Mouse (Mus musculus) brain, embryonic 18.5 days (tissue): ENCODE results near the gene Mlip.
"Not testable (repeated sequence)": the region's sequence is repeated elsewhere in the genome, so short reads cannot be mapped to it uniquely, and the experiment has no call there.

Experiments used
- DNase-seq: peaks from one replicate; pipeline ENCODE4 v3.0.0-alpha.2; 2012; ENCODE audit warnings: low read depth, low spot score

Mlip gene

DNA sequence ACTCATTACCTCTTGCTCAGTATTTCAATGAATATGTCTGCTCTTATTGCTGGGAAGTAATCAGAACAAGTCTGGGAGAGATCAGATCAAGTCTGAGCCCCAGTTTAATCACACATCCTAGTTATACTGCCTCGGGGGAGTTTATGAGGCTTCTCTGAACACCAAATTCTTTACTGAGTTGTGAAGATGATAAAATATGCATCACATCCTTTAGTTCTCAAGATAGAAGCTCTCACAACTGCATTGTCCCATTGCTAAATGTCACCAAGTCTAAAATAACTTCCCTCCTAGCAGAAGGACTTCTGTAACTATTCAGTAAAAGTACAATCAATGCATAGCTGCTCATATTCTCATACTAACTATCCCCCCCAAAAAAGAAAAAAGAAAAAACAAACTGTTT is 154.5 kb downstream of the Mlip start:
- DNase-seq = no peak

DNA sequence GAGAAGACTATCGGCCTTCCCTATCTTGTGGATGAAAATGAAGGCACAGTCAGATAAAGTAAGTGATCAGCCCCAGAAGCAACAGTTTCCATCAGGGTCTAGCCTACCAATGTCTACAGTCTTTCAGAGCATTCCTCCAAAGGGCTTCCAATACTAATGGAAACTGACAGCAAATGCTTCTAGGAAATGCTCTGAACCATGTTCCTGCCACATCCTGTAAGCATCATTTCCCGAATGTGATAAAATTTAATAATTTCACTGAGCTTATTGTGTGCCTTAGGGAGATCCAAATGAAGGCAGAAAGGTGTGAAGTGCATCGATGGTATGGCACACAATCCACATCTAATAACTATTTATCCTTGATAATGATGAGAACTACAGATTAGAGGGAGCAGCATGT is 173.3 kb downstream of the Mlip start:
- no peak for DNase-seq

DNA sequence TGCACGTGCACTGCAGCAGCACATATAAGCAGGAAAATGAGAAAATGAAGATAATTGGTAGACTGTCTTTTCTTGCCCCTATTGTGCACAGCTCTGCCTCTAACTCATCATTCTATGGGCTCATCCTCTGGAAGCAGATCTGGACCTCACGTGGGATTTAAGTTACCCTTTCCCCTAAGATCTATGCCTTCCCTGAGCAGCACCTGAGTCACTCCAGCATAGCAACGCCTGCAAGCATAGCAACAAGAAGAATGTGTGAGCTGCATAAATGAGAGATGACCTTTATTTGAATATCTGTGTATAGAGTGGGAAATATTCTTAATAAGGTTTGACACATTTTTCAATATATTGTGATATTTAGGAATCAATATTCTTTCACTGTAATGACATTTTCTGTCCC is 176.9 kb downstream of the Mlip start:
- no peak for DNase-seq

DNA sequence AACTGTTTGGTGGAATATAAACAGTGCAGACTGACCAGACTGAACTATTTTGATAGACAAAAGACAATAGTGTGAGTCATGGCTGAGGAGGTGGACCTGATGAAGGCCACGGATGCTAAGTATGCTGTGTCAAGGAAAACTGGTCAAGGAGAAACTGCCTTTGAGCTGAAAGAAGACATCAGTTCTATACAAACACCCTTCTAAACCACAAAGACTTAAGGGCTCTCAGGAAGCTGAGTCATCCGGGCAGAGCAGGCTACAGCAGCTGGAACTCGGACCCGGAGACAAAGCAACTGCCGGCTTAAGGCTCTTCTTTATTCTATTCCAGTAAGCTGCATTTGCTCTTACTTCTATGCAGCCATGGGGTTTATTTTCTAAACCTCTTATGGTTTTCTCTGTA is 180.7 kb downstream of the Mlip start:
- no peak for DNase-seq

GRCm38 (mm10) chr9:77165877-77166276 is 186.9 kb downstream of the Mlip start:
- peak; percentile 18 for DNase-seq

DNA sequence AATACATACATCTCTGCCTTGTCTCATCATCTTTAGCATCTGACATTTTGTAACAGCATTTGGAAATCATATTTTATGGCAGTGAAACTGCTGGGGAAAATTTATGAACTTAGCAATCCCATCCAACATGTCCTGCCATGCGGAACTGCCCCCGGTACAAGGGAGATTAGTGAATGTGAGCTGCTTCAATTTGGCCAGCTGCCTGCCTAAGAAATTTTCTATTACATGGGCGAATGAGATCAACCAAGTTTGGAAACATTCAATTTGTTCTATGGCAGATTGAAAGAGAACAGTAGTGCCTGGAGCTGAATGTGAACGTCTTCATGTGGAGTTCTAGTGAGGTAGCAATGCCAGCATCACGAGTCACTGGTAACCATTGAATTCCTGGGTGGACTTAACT is 191.0 kb downstream of the Mlip start:
- no peak for DNase-seq

GRCm38 (mm10) chr9:77160277-77160926 is 192.4 kb downstream of the Mlip start:
- DNase-seq = no peak

- DNase-seq = peak; percentile 30
These were observed 204.1 kb downstream of the Mlip start for GRCm38 (mm10) chr9:77148518-77149257.

- no peak for DNase-seq
These were observed 233.0 kb downstream of the Mlip start for GRCm38 (mm10) chr9:77119735-77120134.

DNA sequence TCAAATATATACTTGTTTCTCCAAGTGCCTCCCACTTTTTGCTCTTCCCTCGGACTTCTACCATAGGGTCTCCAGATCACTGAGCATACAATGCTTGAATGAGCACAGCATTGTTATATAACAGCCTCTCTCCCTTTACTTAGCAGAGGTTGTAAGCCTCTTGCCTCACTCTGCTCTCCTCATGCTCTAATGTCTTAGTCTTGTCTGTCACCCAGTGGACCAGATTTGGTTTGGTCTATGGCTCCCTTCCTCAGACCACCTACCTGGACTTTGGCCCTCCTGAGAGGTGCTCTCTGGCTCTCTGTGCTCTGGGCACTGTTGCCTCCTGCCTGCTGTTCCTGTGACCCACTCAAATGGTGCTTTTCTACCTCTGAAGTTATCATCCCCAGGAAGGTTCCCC is 255.9 kb downstream of the Mlip start:
- DNase-seq = no peak

DNA sequence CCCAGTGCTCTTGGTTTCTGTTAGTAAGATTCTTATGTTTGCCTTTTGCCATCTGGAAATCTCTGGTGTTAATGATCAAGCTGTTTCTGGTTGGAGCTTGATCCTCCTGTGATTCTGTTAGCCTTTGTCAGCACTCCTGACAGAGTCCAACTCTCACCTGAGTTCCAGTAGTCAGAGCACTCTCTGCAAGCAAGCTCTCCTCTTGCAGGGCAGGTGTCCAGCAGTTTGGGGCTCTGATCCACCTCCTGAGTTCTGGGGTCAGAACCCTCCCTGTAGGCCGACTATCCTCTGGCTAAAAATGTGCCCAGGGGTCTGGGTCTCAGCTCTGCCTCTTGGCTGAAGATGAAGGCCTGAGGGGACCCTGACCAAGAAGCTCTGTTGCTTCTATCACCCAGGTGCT is 269.5 kb downstream of the Mlip start:
- DNase-seq = not testable (repeated sequence)

DNA sequence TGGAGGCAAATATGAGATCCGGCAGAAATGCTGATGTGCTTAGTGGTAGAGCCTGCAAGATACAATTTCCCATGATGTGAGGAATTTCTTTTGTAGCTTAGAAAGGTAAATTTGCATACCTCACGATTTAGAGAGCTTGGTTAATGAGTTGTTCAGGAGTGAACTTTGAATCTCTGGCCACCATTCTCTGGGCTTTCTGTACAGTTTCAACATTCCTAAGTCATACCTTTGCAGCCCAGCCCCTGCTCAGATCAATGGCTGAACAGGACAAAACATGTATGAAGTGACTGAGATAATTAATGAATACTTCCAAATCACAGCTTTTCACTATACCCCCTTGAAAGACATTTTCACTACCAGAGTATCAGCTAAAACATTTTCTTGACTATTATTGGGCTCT is 281.1 kb downstream of the Mlip start:
- no peak for DNase-seq

DNA sequence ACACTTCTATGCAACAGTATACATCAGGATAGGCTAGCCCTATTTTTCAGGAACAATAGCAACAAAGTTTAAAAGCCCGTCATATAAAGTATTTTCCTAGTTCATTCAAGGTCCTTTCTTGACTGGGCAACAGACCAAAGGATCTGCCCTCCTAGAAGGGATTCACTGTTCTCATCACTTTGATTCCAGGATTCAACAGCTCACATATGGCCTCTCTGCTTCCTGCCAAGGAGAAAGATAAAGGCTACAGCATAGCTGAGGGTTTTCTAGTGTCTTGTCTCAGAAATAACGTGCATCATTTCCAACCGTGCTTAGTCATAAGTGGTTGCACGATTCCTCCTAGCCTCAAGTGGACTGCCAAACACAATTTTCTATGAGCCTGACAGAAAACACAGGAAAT is 296.2 kb downstream of the Mlip start:
- no peak for DNase-seq

DNA sequence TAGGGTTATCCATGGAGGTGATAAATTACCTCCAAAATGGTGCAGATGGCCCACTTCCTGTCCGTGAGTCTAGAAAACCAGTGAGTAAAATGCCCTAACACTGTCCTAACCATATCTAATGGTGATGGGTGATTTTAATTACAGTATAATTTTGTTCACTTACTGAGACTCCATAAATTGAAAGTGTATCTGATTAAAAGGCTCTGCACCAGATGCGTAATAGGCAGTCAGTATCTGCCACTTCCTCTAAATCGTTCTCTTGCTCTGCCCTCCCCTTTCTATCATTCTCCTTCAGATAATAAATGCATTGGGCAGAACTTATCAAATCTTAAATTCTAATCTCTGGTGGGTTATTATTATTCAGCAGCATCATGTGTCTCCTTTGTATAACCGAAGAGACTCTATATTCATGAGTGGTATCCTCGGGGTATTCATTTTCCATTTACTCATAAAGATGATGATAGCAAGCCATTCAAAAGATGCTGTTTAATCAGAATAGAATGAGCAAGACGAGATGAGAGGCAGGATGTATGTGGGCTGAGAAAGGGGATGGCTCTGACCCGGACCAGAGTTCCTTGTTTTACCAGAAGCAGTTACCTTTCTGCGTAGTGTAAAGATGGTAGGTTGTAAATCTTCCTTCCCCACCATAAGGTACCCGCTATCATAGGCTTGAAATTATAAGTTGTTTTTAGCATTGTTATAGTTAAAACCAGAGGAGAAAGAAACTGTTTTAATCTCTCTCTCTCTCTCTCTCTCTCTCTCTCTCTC is 298.2 kb downstream of the Mlip start:
- DNase-seq = no peak
